Mouse (Mus musculus) intestine, embryonic 16.5 days (tissue): ENCODE data around the gene Ccdc115. TPM values are rescaled to one million over a fixed set of nuclear protein-coding genes. Genes with fewer than 3 reads are reported as not detected.

Experiments
- ATAC-seq: fragments of 200-750 bp; cut with Nextera tagmentation; 2 replicates; pipeline ENCODE4 v1.8.0; 2017; ENCODE audit warnings: moderate TSS enrichment, moderate library complexity
- H3K27ac ChIP-seq: fragments of 300-500 bp; sonication (generic); 2 replicates; pipeline ENCODE4 v1.5.1; 2014; ENCODE audit warnings: mild to moderate bottlenecking, low read length
- H3K27me3 ChIP-seq: fragments of 300-500 bp; sonication (generic); replicated peaks from 2 replicates; pipeline ENCODE4 v1.6.1; 2014; ENCODE audit warnings: low read length, control low read depth, mixed read lengths; ENCODE audit not compliant: control insufficient read depth, insufficient read depth
- H3K36me3 ChIP-seq: fragments of 300-500 bp; sonication (generic); 2 replicates; pipeline ENCODE4 v1.6.1; 2014; ENCODE audit warnings: low read length, control low read depth; ENCODE audit not compliant: control insufficient read depth, insufficient read depth
- H3K4me1 ChIP-seq: fragments of 300-500 bp; sonication (generic); 2 replicates; pipeline ENCODE4 v1.6.1; 2014; ENCODE audit warnings: low read length, control low read depth, mixed read lengths; ENCODE audit not compliant: control insufficient read depth, insufficient read depth
- H3K4me2 ChIP-seq: fragments of 300-500 bp; sonication (generic); 2 replicates; pipeline ENCODE4 v1.6.1; 2014; ENCODE audit warnings: low read depth, low read length, control low read depth
- H3K4me3 ChIP-seq: fragments of 300-500 bp; sonication (generic); 2 replicates; pipeline ENCODE4 v1.5.1; 2014; ENCODE audit warnings: mild to moderate bottlenecking, low read length
- H3K9ac ChIP-seq: fragments of 300-500 bp; sonication (generic); 2 replicates; pipeline ENCODE4 v1.6.1; 2014; ENCODE audit warnings: low read depth, low read length
- H3K9me3 ChIP-seq: fragments of 300-500 bp; sonication (generic); 2 replicates; pipeline ENCODE4 v1.6.1; 2016; ENCODE audit warnings: low read length, control low read depth; ENCODE audit not compliant: control insufficient read depth
- WGBS: fragments of 180-500 bp; shearing (Covaris S2); extraction: QIAGEN DNeasy Blood & Tissue Kit; methylation state at CpG from one replicate; pipeline ENCODE4 v1.1.7; 2014; 5-methylcytosine and 5-hydroxymethylcytosine counted together
- polyA plus RNA-seq: library from polyadenylated mRNA; unstranded; fragments of >200 nt; fragmentation: Nextera tagmentation; extraction: Ambion mirVana; gene quantifications from 2 replicates; pipeline ENCODE4 v1.2.1, GENCODE M21; 2015

The Ccdc115 gene
- polyA plus RNA-seq, 1 experiment from 2014 or later = 66.4 TPM

- H3K4me1 ChIP-seq = peaks cover 8% of the 10 kb centered on the region; the same call in 1 of the 2 replicates
- H3K4me3 ChIP-seq = no peak overlapping the region
- WGBS = 72% methylated on average over 5 of the region's 5 CpGs
- H3K27me3 ChIP-seq = no peaks in the 10 kb centered on the region
- no peak overlapping the region for H3K4me2 ChIP-seq
- no peak overlapping the region for H3K27ac ChIP-seq
- H3K9ac ChIP-seq = no peak overlapping the region
- H3K9me3 ChIP-seq = no peaks in the 10 kb centered on the region
- no peaks in the 10 kb centered on the region for H3K36me3 ChIP-seq
- ATAC-seq = no peak
These were observed 30.3 kb upstream of the Ccdc115 start for GRCm38 (mm10) chr1:34469801-34470200.

DNA sequence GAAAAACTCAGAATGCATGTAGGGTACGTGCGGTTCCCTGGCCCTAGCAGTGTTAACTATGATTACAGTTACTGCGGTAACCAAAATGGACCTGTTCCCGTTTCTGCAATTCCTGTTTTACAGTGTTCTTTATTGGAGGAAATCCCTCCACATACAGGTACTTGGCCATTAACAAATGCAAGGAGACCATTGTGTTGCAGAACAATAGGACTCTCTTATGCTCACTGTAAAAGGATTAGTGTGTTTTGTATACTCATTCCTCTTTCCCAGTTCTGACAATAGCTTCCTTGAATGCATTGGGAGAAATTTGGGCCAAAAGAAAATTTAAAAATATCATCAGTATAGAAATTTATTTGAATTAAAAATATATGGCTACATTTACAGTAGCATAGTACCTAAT lies 29.0 kb upstream of the Ccdc115 start:
- Histone ChIP-seq H3K27me3 (no peaks in the 10 kb centered on the region), H3K9ac (no peak overlapping the region), H3K9me3 (no peaks in the 10 kb centered on the region), H3K4me1 (peaks cover 8% of the 10 kb centered on the region; the same call in 1 of the 2 replicates), H3K27ac (no peak overlapping the region), H3K36me3 (no peaks in the 10 kb centered on the region), H3K4me2 (no peak overlapping the region), H3K4me3 (no peak overlapping the region)
- ATAC-seq = no peak
- WGBS = 79% methylated on average over 4 of the region's 4 CpGs

DNA sequence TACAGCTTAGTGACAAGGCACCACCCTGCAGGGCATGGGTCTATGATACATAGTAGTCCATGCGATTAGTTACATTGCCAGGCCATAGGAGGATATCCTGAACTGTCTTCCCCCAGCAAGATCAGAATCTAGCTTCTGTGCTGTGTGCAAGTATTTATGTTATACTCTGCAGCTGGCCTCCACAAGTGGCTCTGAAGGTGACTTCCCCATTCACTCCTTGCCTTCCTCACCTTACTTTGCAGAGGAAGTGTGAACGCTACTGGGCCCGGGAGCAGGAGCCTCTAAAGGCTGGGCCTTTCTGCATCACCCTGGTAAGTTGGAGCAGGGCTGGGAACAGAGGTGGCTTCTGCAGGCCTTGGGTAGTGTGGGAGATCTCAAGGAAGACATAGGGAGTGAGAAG lies 28.6 kb upstream of the Ccdc115 start:
- WGBS = 62% methylated on average over 3 of the region's 3 CpGs
- H3K4me2 ChIP-seq = no peak overlapping the region
- H3K4me1 ChIP-seq = peaks cover 8% of the 10 kb centered on the region; the same call in 1 of the 2 replicates
- H3K4me3 ChIP-seq = no peak overlapping the region
- H3K9me3 ChIP-seq = no peaks in the 10 kb centered on the region
- H3K27me3 ChIP-seq = no peaks in the 10 kb centered on the region
- no peaks in the 10 kb centered on the region for H3K36me3 ChIP-seq
- ATAC-seq = no peak
- no peak overlapping the region for H3K27ac ChIP-seq
- no peak overlapping the region for H3K9ac ChIP-seq

GRCm38 (mm10) chr1:34465445-34465844 lies 26.0 kb upstream of the Ccdc115 start:
- Histone ChIP-seq H3K27me3 (no peaks in the 10 kb centered on the region), H3K27ac (no peak overlapping the region), H3K9ac (no peak overlapping the region), H3K36me3 (no peaks in the 10 kb centered on the region), H3K4me3 (no peak overlapping the region), H3K4me1 (peaks cover 2% of the 10 kb centered on the region; the same call in 1 of the 2 replicates), H3K9me3 (no peaks in the 10 kb centered on the region), H3K4me2 (no peak overlapping the region)
- no peak for ATAC-seq
- WGBS = 74% methylated on average over 6 of the region's 6 CpGs

GRCm38 (mm10) chr1:34464310-34464817 lies 24.9 kb upstream of the Ccdc115 start:
- H3K4me3 ChIP-seq = no peak overlapping the region
- H3K27me3 ChIP-seq = no peaks in the 10 kb centered on the region
- no peak overlapping the region for H3K4me2 ChIP-seq
- ATAC-seq = no peak
- 87% methylated on average over 8 of the region's 8 CpGs for WGBS
- no peaks in the 10 kb centered on the region for H3K36me3 ChIP-seq
- H3K9ac ChIP-seq = no peak overlapping the region
- H3K9me3 ChIP-seq = no peaks in the 10 kb centered on the region
- H3K4me1 ChIP-seq = peaks cover 3% of the 10 kb centered on the region; the same call in 1 of the 2 replicates
- H3K27ac ChIP-seq = no peak overlapping the region

DNA sequence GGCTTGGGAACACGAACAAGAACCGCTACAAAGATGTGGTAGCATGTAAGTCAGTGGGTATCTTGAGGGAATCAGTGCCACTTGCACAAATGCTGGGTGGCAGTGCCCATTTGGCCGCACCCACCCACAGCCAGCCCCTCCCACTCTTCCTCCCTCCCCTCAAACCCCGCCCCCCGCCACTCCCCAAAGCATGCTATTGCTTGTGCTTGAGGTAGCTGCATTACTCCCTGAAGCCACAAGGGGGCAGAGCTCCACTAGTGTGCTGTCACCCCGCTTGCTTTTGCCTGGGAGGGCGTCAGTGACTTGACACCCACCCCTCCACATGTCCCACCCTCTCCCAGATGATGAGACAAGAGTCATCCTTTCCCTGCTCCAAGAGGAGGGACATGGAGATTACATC lies 23.3 kb upstream of the Ccdc115 start:
- no peak overlapping the region for H3K27ac ChIP-seq
- ATAC-seq = no peak
- H3K36me3 ChIP-seq = no peaks in the 10 kb centered on the region
- no peak overlapping the region for H3K9ac ChIP-seq
- H3K9me3 ChIP-seq = no peaks in the 10 kb centered on the region
- 17% methylated on average over 7 of the region's 7 CpGs for WGBS
- H3K27me3 ChIP-seq = no peaks in the 10 kb centered on the region
- no peak overlapping the region for H3K4me2 ChIP-seq
- peaks cover 5% of the 10 kb centered on the region for H3K4me1 ChIP-seq
- H3K4me3 ChIP-seq = no peak overlapping the region

DNA sequence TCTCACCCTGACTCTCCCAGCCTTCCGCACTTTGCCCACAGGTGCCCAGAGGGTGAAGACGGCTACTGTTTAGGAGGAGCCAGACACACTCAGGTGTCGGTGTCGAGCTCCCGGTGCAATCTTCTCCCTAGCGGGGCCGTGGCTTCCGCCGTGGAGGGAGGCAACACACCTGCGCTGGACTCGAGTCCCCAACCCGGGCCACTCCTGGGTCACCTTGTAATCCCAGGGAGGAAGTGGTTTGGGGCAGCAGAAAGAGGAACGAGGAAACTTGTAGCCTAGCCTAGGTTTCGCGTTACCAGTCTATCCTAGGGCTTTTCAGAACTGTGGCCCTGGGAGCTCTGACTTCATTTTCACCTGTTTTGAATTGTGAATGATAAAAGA lies 20.6 kb upstream of the Ccdc115 start:
- Histone ChIP-seq H3K9ac (peak overlapping the region; percentile 75), H3K27ac (peak overlapping the region; percentile 71), H3K4me3 (peak overlapping the region; percentile 68), H3K27me3 (no peaks in the 10 kb centered on the region), H3K4me1 (peaks cover 5% of the 10 kb centered on the region), H3K36me3 (no peaks in the 10 kb centered on the region), H3K9me3 (no peaks in the 10 kb centered on the region), H3K4me2 (peak overlapping the region; percentile 80)
- 2% methylated on average over 15 of the region's 15 CpGs for WGBS
- peak; percentile 79 for ATAC-seq

GRCm38 (mm10) chr1:34459284-34460060 lies 20.0 kb upstream of the Ccdc115 start, which contains the start of gene Ptpn18:
Gene Ptpn18, plus strand, starts transcription at chr1:34459762.
- ATAC-seq = peak; percentile 97
- peak within 1 kb of the TSS; percentile 75 for H3K9ac ChIP-seq
- H3K4me2 ChIP-seq = peak within 1 kb of the TSS; percentile 80
- H3K27me3 ChIP-seq = no peaks in the 10 kb centered on the region
- peaks cover 5% of the 10 kb centered on the region for H3K4me1 ChIP-seq
- no peaks in the 10 kb centered on the region for H3K9me3 ChIP-seq
- WGBS = under 1% methylated on average over 48 of the region's 48 CpGs
- H3K36me3 ChIP-seq = no peaks in the 10 kb centered on the region
- peak within 1 kb of the TSS; percentile 68 for H3K4me3 ChIP-seq
- peak within 1 kb of the TSS; percentile 71 for H3K27ac ChIP-seq

DNA sequence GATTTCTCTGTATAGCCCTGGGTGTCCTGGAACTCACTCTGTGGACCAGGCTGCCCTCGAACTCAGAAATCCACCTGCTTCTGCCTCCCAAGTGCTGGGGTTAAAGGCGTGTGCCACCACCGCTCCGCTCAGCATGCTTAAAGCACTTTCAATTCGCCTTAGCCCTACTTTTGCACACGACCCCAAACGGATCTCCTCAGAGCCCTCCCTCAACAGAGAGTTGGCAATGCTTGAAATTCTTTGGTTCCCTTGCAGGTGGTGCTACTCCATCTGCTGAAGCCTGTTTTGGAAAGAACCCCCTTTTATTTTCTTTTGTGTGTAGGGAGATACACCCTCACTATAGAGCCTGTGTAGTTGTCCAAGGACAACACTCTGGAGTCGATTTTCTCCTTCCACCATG lies 19.0 kb upstream of the Ccdc115 start:
- Histone ChIP-seq H3K4me2 (no peak overlapping the region), H3K4me3 (no peak overlapping the region)

More for the DNA sequence above, 19.0 kb upstream of the Ccdc115 start:
- Histone ChIP-seq H3K27me3 (no peaks in the 10 kb centered on the region), H3K27ac (no peak overlapping the region), H3K9ac (no peak overlapping the region), H3K4me1 (peaks cover 5% of the 10 kb centered on the region), H3K36me3 (no peaks in the 10 kb centered on the region), H3K9me3 (no peaks in the 10 kb centered on the region)
- 43% methylated on average over 8 of the region's 8 CpGs for WGBS
- ATAC-seq = no peak
